Mouse (Mus musculus): ENCODE measurements around the gene Tmem259. TPM values are rescaled to one million over a fixed set of nuclear protein-coding genes. Genes with fewer than 3 reads are reported as not detected.

Tmem259 gene
- polyA plus RNA-seq, 1 experiment from 2014 or later, result 15.6 TPM

DNA sequence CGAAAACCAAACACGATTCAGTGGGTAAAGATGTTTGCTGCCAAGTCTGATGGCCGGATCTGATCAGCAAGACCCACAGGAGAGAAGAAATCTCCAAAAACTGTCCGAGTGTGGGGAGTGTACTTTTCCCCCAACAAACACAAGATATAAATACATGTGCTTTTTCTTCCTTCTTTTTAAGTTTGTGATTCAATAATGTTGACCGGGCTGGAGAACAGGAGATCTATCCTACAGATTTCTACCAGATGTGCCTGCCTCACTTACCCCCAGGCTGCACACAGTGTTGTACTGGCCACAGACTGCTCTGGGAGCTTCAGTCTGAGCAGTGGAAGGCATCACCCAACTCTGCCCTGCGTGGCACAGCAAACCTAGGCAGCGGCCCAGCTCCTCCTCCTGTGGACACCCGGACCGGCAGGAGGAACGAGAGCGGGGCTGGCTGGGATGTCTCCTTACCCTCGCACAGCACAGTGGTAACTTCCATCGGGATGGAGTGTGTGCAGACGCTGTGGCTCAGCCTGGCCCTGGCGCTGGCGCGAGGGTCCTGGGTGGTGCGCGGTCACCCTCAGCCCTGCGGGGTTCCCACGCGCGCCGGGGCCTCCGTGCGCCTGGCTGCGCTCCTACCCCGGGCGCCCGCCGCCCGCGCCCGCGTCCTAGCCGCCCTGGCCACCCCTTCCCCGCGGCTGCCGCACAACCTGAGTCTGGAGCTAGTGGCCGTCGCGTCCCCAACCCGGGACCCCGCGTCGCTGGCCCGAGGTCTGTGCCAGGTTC is 13.5 kb downstream of the Tmem259 start, which contains the start of gene Grin3b:
Gene Grin3b, plus strand, starts transcription at position 301 of the 768 bp plus-strand sequence.
- Histone ChIP-seq H3K4me1 (ENCODE audit: control insufficient read depth, insufficient read depth, low read length) (peaks cover 8% of the 10 kb centered on the region), H3K4me2 (peak within 1 kb of the TSS; percentile 93), H3K9me3 (replicated peaks; ENCODE audit: control insufficient read depth, low read length) (no peaks in the 10 kb centered on the region), H3K36me3 (ENCODE audit: control insufficient read depth, insufficient read depth, low read length) (peaks cover 31% of the 10 kb centered on the region), H3K27ac (ENCODE audit: low read depth, low read length) (no peak within 1 kb of the TSS), H3K4me3 (ENCODE audit: low read depth, low read length) (peak within 1 kb of the TSS; percentile 46), H3K9ac (ENCODE audit: low read depth, low read length) (peak within 1 kb of the TSS; percentile 63), H3K27me3 (ENCODE audit: control insufficient read depth, insufficient read depth, low read length) (peaks cover 39% of the 10 kb centered on the region)
- 8% methylated on average over 41 of the region's 47 CpGs for WGBS (ENCODE audit: insufficient replicate concordance)
- ATAC-seq (replicated peaks; ENCODE audit: insufficient number of reproducible peaks, low FRiP score, low TSS enrichment), result no peak

DNA sequence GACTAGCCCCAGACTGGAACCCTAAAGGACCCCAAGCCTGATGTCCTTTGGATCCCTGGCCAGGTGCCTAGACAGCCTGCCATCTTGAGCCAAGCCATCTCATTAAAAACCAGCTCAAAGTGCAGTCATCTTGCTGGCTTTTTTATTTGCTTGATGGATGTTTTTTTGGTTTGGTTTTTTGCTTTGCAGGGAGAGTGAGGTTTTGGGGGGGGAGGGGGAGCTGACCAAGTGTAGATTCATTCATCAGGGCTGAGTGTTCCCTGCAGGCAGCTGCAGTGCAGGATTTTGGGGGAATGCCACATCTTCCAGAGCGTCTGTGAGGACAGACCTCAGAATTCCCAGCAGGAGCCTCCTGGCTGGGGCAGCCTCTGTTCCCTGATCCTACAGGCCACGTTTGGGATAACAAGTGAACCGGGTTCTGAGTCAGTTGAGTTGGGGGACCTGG is 15.0 kb downstream of the Tmem259 start:
- peaks cover 39% of the 10 kb centered on the region for H3K27me3 ChIP-seq (ENCODE audit: control insufficient read depth, insufficient read depth, low read length)
- H3K4me2 ChIP-seq, result no peak overlapping the region
- no peak for ATAC-seq (replicated peaks; ENCODE audit: insufficient number of reproducible peaks, low FRiP score, low TSS enrichment)
- no peak overlapping the region for H3K4me3 ChIP-seq (ENCODE audit: low read depth, low read length)
- 14% methylated on average over 3 of the region's 3 CpGs for WGBS (ENCODE audit: insufficient replicate concordance)
- H3K27ac ChIP-seq (ENCODE audit: low read depth, low read length), result no peak overlapping the region
- peaks cover 8% of the 10 kb centered on the region for H3K4me1 ChIP-seq (ENCODE audit: control insufficient read depth, insufficient read depth, low read length)
- peaks cover 29% of the 10 kb centered on the region for H3K36me3 ChIP-seq (ENCODE audit: control insufficient read depth, insufficient read depth, low read length)
- no peak overlapping the region for H3K9ac ChIP-seq (ENCODE audit: low read depth, low read length)
- no peaks in the 10 kb centered on the region for H3K9me3 ChIP-seq (replicated peaks; ENCODE audit: control insufficient read depth, low read length)

- Histone ChIP-seq H3K27me3 (ENCODE audit: control insufficient read depth, insufficient read depth, low read length) (peaks cover 36% of the 10 kb centered on the region), H3K9me3 (replicated peaks; ENCODE audit: control insufficient read depth, low read length) (no peaks in the 10 kb centered on the region), H3K4me1 (ENCODE audit: control insufficient read depth, insufficient read depth, low read length) (peaks cover 8% of the 10 kb centered on the region), H3K36me3 (ENCODE audit: control insufficient read depth, insufficient read depth, low read length) (peaks cover 29% of the 10 kb centered on the region), H3K9ac (ENCODE audit: low read depth, low read length) (no peak overlapping the region; the same call in 1 of the 2 replicates), H3K4me3 (ENCODE audit: low read depth, low read length) (no peak overlapping the region), H3K4me2 (no peak overlapping the region), H3K27ac (ENCODE audit: low read depth, low read length) (no peak overlapping the region)
- no peak for ATAC-seq (replicated peaks; ENCODE audit: insufficient number of reproducible peaks, low FRiP score, low TSS enrichment)
- WGBS (ENCODE audit: insufficient replicate concordance), result 94% methylated on average over 1 of the region's 1 CpGs
Observed at GRCm38 (mm10) chr10:79968181-79968580, 15.9 kb downstream of the Tmem259 start.

DNA sequence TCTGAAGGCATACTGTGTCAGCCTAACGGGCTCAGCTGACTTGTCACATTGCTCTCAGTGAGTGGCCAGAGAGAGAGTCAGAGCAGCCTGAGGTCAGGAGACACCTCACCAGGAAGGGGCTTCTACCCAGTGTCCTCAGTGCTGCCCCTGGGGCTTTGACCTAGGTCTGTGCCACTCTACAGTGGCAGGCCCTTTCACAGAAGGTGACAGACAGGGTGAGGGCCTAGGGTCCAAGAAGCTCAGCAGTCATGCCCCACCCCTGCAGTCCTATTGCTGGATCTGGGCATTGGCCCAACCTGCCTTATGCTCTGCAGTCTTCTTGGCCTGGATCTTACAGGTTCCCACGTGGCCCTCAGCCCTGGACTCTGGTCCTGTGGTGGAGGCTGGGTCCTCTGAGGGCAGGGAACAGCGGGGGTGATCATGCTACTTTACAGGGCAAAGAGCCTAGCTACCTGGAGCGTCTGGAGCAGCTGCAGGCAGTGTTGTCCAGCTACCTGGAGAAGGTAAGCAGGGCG is 17.2 kb downstream of the Tmem259 start:
- H3K36me3 ChIP-seq (ENCODE audit: control insufficient read depth, insufficient read depth, low read length), result peaks cover 32% of the 10 kb centered on the region
- H3K9me3 ChIP-seq (replicated peaks; ENCODE audit: control insufficient read depth, low read length), result no peaks in the 10 kb centered on the region
- no peak overlapping the region for H3K9ac ChIP-seq (ENCODE audit: low read depth, low read length)
- no peak overlapping the region for H3K4me3 ChIP-seq (ENCODE audit: low read depth, low read length)
- no peak for ATAC-seq (replicated peaks; ENCODE audit: insufficient number of reproducible peaks, low FRiP score, low TSS enrichment)
- no peak overlapping the region for H3K27ac ChIP-seq (ENCODE audit: low read depth, low read length)
- peaks cover 8% of the 10 kb centered on the region for H3K4me1 ChIP-seq (ENCODE audit: control insufficient read depth, insufficient read depth, low read length)
- WGBS (ENCODE audit: insufficient replicate concordance), result 87% methylated on average over 5 of the region's 5 CpGs
- H3K27me3 ChIP-seq (ENCODE audit: control insufficient read depth, insufficient read depth, low read length), result peaks cover 29% of the 10 kb centered on the region
- no peak overlapping the region for H3K4me2 ChIP-seq

DNA sequence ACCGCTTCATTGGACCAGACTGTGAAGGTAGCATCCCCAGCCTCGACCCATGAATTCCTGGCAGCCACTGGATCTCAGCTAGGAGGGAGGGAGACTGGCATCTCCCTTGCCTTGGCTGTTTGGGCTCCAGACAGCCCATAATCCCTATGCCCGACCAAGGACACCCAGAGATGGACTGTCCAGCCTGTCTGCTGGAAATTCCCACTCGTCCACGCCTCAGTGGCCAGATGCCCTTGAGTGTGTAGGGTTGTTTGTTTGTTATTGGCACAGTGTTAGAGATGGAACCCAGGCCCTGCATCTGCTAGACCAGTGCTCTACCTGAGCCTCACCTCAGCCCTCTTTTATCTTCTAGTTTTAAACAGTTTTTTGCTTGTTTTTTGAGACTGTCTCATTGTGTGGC is 18.8 kb downstream of the Tmem259 start:
- H3K9ac ChIP-seq (ENCODE audit: low read depth, low read length), result no peak overlapping the region
- H3K27me3 ChIP-seq (ENCODE audit: control insufficient read depth, insufficient read depth, low read length), result peaks cover 13% of the 10 kb centered on the region
- peaks cover 32% of the 10 kb centered on the region for H3K36me3 ChIP-seq (ENCODE audit: control insufficient read depth, insufficient read depth, low read length)
- no peak overlapping the region for H3K4me3 ChIP-seq (ENCODE audit: low read depth, low read length)
- peaks cover 9% of the 10 kb centered on the region for H3K4me1 ChIP-seq (ENCODE audit: control insufficient read depth, insufficient read depth, low read length)
- H3K4me2 ChIP-seq, result no peak overlapping the region
- H3K9me3 ChIP-seq (replicated peaks; ENCODE audit: control insufficient read depth, low read length), result no peaks in the 10 kb centered on the region
- H3K27ac ChIP-seq (ENCODE audit: low read depth, low read length), result no peak overlapping the region
- WGBS (ENCODE audit: insufficient replicate concordance), result 85% methylated on average over 5 of the region's 5 CpGs
- ATAC-seq (replicated peaks; ENCODE audit: insufficient number of reproducible peaks, low FRiP score, low TSS enrichment), result no peak

- Histone ChIP-seq H3K4me2 (no peak overlapping the region), H3K27ac (ENCODE audit: low read depth, low read length) (no peak overlapping the region), H3K27me3 (ENCODE audit: control insufficient read depth, insufficient read depth, low read length) (peaks cover 9% of the 10 kb centered on the region), H3K36me3 (ENCODE audit: control insufficient read depth, insufficient read depth, low read length) (peaks cover 32% of the 10 kb centered on the region), H3K4me1 (ENCODE audit: control insufficient read depth, insufficient read depth, low read length) (peaks cover 9% of the 10 kb centered on the region), H3K4me3 (ENCODE audit: low read depth, low read length) (no peak overlapping the region), H3K9ac (ENCODE audit: low read depth, low read length) (no peak overlapping the region), H3K9me3 (replicated peaks; ENCODE audit: control insufficient read depth, low read length) (no peaks in the 10 kb centered on the region)
- 90% methylated on average over 7 of the region's 7 CpGs for WGBS (ENCODE audit: insufficient replicate concordance)
- ATAC-seq (replicated peaks; ENCODE audit: insufficient number of reproducible peaks, low FRiP score, low TSS enrichment), result no peak
Observed at GRCm38 (mm10) chr10:79964727-79965126, 19.4 kb downstream of the Tmem259 start.

GRCm38 (mm10) chr10:79960671-79961294 is 23.3 kb downstream of the Tmem259 start:
- peaks cover 9% of the 10 kb centered on the region for H3K4me1 ChIP-seq (ENCODE audit: control insufficient read depth, insufficient read depth, low read length)
- 14% methylated on average over 10 of the region's 10 CpGs for whole genome bisulfite sequencing (ENCODE audit: insufficient replicate concordance)
- H3K9me3 ChIP-seq (replicated peaks; ENCODE audit: control insufficient read depth, low read length), result no peaks in the 10 kb centered on the region
- H3K27me3 ChIP-seq (ENCODE audit: control insufficient read depth, insufficient read depth, low read length), result no peaks in the 10 kb centered on the region
- peak overlapping the region; percentile 93 for H3K4me2 ChIP-seq
- H3K36me3 ChIP-seq (ENCODE audit: control insufficient read depth, insufficient read depth, low read length), result peaks cover 6% of the 10 kb centered on the region
- peak overlapping the region; percentile 97 for H3K4me3 ChIP-seq (ENCODE audit: low read depth, low read length)
- H3K27ac ChIP-seq (ENCODE audit: low read depth, low read length), result no peak overlapping the region
- ATAC-seq (replicated peaks; ENCODE audit: insufficient number of reproducible peaks, low FRiP score, low TSS enrichment), result no peak
- peak overlapping the region; percentile 89 for H3K9ac ChIP-seq (ENCODE audit: low read depth, low read length)

DNA sequence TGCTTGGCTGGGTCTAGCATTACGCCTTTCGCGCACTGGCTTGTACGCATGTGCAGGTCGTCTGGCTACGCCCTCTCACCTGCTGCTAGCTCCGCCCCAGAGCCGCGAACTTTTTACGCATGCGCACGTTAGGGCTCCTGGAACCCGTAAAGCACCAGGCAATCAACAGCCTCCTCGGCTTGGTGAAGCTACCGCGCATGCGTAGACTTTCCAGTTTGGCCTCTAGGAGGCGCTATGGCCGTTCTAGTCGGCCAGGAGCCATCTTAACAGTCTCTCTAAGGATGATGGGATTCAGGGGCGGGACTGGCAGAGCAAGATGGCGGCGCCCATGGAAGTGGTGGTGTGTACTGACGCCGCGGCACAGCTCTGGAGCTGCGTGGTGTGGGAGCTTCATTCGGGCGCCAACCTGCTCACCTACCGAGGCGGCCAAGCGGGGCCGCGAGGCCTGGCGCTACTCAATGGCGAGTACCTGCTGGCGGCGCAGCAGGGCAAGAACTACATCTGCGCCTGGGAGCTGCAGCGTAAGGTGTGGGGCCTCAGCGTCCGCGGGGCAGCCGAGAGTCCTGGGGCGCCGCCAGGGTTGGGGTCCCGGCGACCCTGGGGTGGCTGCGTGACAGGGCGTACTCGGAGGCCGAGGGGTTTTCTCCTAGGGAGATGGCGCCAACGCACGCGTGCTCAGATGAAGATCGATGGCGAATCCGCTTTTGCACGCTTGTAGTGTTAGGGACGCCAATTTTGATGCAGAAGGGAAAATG is 24.1 kb downstream of the Tmem259 start, which contains the start of gene Wdr18:
Gene Wdr18, plus strand, starts transcription at position 306 of the 755 bp plus-strand sequence.
- Histone ChIP-seq H3K27me3 (ENCODE audit: control insufficient read depth, insufficient read depth, low read length) (no peaks in the 10 kb centered on the region), H3K9ac (ENCODE audit: low read depth, low read length) (peak within 1 kb of the TSS; percentile 89), H3K9me3 (replicated peaks; ENCODE audit: control insufficient read depth, low read length) (no peaks in the 10 kb centered on the region), H3K36me3 (ENCODE audit: control insufficient read depth, insufficient read depth, low read length) (peaks cover 2% of the 10 kb centered on the region; the same call in 1 of the 2 replicates), H3K27ac (ENCODE audit: low read depth, low read length) (peak within 1 kb of the TSS; percentile 72), H3K4me3 (ENCODE audit: low read depth, low read length) (peak within 1 kb of the TSS; percentile 97), H3K4me2 (peak within 1 kb of the TSS; percentile 93), H3K4me1 (ENCODE audit: control insufficient read depth, insufficient read depth, low read length) (peaks cover 9% of the 10 kb centered on the region)
- under 1% methylated on average over 61 of the region's 61 CpGs for WGBS (ENCODE audit: insufficient replicate concordance)
- ATAC-seq (replicated peaks; ENCODE audit: insufficient number of reproducible peaks, low FRiP score, low TSS enrichment), result peak; percentile 89

Data from heart, embryonic 11.5 days (tissue).